In genomic region chr3:127280376-127280775, GRCm38 (mm10) we compare ENCODE assay signal across 23 mouse cellular contexts.
"Had no signal": no experiment of that assay in that cellular context is flagged by ENCODE, and none has a peak within 500 bp of the region (broad histone marks: within the 10 kb centered on the region; RNA-seq: fewer than 3 reads in every experiment).

No protein-coding gene starts in this region.

- H3K27me3 ChIP-seq: limb, embryonic 12.5 days; limb, embryonic 15.5 days; liver, embryonic 15.5 days; lung, embryonic 15.5 days; megakaryocyte, embryonic 14.5 days; midbrain, embryonic 13.5 days; neural tube, embryonic 13.5 days; stomach, embryonic 15.5 days had no signal

- H3K36me3 ChIP-seq: limb, embryonic 12.5 days; limb, embryonic 15.5 days; liver, embryonic 15.5 days; lung, embryonic 15.5 days; midbrain, embryonic 10.5 days; midbrain, embryonic 13.5 days; neural tube, embryonic 13.5 days; stomach, embryonic 15.5 days had no signal

- H3K27ac ChIP-seq: kidney, postnatal 0 days; limb, embryonic 12.5 days; limb, embryonic 15.5 days; liver, embryonic 15.5 days; lung, embryonic 15.5 days; midbrain, embryonic 10.5 days; midbrain, embryonic 13.5 days; neural tube, embryonic 13.5 days; stomach, embryonic 15.5 days had no signal

- H3K4me3 ChIP-seq: limb, embryonic 12.5 days; limb, embryonic 15.5 days; liver, embryonic 15.5 days; lung, embryonic 15.5 days; megakaryocyte, embryonic 14.5 days; midbrain, embryonic 10.5 days; midbrain, embryonic 13.5 days; myocyte; neural tube, embryonic 13.5 days; stomach, embryonic 15.5 days had no signal

- H3K9me3 ChIP-seq: limb, embryonic 12.5 days; limb, embryonic 15.5 days; liver, embryonic 15.5 days; lung, embryonic 15.5 days; midbrain, embryonic 10.5 days; midbrain, embryonic 13.5 days; neural tube, embryonic 13.5 days; stomach, embryonic 15.5 days had no signal

- H3K4me2 ChIP-seq: limb, embryonic 12.5 days; limb, embryonic 15.5 days; liver, embryonic 11.5 days; liver, embryonic 15.5 days; lung, embryonic 15.5 days; midbrain, embryonic 13.5 days; neural tube, embryonic 13.5 days; stomach, embryonic 15.5 days had no signal

- H3K9ac ChIP-seq: limb, embryonic 12.5 days; limb, embryonic 15.5 days; liver, embryonic 15.5 days; lung, embryonic 15.5 days; midbrain, embryonic 13.5 days; neural tube, embryonic 13.5 days; stomach, embryonic 15.5 days had no signal

- H3K4me1 ChIP-seq: limb, embryonic 12.5 days; limb, embryonic 15.5 days; liver, embryonic 15.5 days; lung, embryonic 15.5 days; megakaryocyte, embryonic 14.5 days; midbrain, embryonic 10.5 days; midbrain, embryonic 13.5 days; neural tube, embryonic 13.5 days; stomach, embryonic 15.5 days had no signal

- ATAC-seq: midbrain, embryonic 13.5 days; midbrain, embryonic 16.5 days had no signal

- DNase-seq: kidney, postnatal 25 days; layer of hippocampus, adult 9-11 months; left cerebral cortex, postnatal 4 days; lung, adult 18-20 months; lung, postnatal 10 days; lung, postnatal 36 days; retina, postnatal 1 day; right cerebral cortex, postnatal 25 days; spleen, adult 18-20 months; thymus, postnatal 4 days had no signal
